Mouse (Mus musculus): ENCODE results near the gene Slc1a2.

GRCm38 (mm10) chr2:102807633-102808032, 149.2 kb downstream of the Slc1a2 start:
- no peak for TF ChIP-seq POLR2A (IDR thresholded peaks at IDR 0.05; ENCODE audit: insufficient read depth, low read depth, low read length)
- TF ChIP-seq CTCF (IDR thresholded peaks at IDR 0.05; ENCODE audit: insufficient read depth, low read depth, low read length) = no peak

Measured in olfactory bulb, adult 2 months (tissue).